Mouse (Mus musculus) gastrocnemius, postnatal 36 days (tissue): ENCODE data around the gene Olfr638. TPM values are rescaled to one million over a fixed set of nuclear protein-coding genes. Genes with fewer than 3 reads are reported as not detected.
"Not testable (repeated sequence)": the region's sequence is repeated elsewhere in the genome, so short reads cannot be mapped to it uniquely, and the experiment has no call there.

Experiments used
- DNase-seq, 2 experiments: peaks; one replicate each; pipeline ENCODE4 v3.0.0; 2022
- intact Hi-C: fragments of 180-260 bp; cut with DNase I; formaldehyde crosslinking; loops from one replicate; pipeline ENCODE4 v1.15.1; 2025
- long read RNA-seq, 2 experiments: library from polyadenylated mRNA; stranded (forward); transcript quantifications; one replicate each; pipeline ENCODE4 v2.0.0; 2021
- total RNA-seq, 2 experiments: library from RNA; stranded (reverse); gene quantifications; 2 replicates each; pipeline ENCODE4 v1.2.3; 2021

Olfr638 gene
- not detected for total RNA-seq
- long read RNA-seq, experiment 1: 0 reads
- long read RNA-seq, experiment 2: 0 reads

DNA sequence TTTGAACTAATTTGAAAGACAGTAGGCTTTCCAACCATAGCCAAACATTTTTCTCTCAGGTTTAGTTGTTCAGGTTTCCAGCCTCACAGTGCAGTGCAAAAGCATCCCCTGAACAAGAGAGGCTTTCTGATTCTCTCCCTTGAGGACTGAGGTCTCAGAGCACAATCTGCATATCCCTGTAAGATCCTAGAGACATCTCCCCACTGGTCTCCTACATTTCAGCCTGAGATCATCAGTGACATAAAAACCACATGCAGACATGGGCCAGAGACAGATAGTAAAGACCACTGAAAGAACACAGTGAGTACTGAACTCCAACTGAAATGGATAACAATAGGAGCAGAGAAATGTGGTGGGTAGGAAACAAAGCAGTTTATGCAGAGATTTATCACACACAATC lies at the start of gene Olfr638:
TSS of gene Olfr638 (plus strand) at position 301 of the 400 bp plus-strand sequence.
- no peak for DNase-seq
- intact Hi-C loops: no loop called here

DNA sequence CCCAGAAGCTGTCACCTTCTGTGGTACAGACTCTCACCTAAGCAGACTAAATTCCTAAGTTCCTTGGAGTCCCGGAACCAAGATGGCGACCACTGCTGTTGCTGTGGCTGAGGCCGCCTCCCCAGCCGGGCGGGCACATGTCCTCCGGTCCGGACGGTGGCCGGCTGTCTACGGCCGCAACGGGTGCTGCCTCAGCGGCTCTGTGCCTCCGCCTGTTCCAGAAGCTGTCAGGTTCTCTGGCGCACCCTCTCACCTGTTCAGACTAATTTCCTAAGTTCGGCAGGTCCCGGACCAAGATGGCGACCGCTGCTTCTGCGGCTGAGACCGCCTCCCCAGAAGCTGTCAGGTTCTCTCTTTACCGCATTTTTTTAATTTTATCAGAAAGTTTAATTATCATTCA lies 31.7 kb upstream of the Olfr638 start:
- intact Hi-C loops, DNase-seq: not testable (repeated sequence)

DNA sequence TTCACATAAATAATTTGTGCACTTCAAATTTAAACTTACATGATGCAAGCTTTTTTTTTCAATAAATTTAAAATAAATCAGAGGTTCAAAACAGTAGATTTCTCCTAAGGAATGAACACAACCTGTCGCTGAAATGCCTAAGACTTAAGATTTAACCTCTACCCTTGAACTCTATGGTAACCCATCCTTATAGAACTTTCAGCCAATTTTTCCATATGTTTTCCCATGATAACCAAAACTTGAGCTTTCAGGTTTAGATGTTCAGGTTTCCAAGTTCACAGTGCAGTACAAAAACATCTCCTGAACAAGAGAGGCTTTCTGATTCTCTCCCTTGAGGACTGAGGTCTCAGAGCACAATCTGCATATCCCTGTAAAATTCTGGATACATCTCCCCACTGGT lies 27.7 kb upstream of the Olfr638 start, which contains the start of gene Olfr635:
TSS of gene Olfr635 (plus strand) at position 301 of the 400 bp plus-strand sequence.
- intact Hi-C loops: no loop called here
- DNase-seq: no peak

DNA sequence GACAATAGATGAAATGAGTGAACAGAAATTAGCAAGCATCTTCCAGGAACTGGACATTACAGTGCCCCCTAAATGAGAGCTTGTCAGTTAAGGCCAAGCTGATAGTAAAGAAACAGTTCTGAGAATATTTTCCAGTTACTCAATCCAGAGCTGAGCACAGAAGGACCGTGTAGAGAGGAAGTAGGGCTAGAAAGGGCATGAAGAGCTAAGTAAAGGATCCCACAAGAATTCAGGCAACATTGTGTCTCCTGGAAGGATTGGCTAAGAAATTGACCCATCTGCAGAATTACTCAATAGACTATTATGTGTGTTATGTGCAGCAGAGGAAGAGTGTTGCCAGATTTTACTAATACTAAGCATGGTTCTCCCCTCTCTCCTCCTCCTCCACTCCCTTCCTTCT lies 26.8 kb upstream of the Olfr638 start:
- no peak for DNase-seq
- intact Hi-C loops: no loop called here

GRCm38 (mm10) chr7:103999124-103999523 lies 578 bp downstream of the Olfr638 start:
- DNase-seq: no peak
- intact Hi-C loops: no loop called here

- intact Hi-C loops: no loop called here
- no peak for DNase-seq
Observed at GRCm38 (mm10) chr7:104017203-104017602, 18.7 kb downstream of the Olfr638 start, which contains the start of gene Olfr639. Olfr639 (minus strand) TSS chr7:104017303.

DNA sequence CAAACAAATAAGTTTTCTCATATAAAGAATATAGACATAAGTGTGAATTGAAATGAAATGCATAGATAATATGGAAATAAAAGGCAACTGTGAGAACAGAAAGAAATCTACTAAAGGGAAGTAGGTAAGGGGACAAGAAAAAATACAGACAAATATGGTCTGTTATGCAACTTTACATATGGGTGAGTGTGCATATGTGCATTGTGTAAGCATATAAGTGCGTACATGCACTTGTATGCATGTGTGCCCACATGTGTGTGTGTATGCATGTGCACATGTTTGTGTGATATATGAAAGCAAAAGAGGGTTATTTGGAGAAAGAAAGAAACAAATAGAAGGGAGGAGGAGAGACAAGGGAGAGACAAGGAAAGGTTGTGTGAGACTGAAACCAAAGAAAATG lies 20.4 kb downstream of the Olfr638 start:
- intact Hi-C loops: no loop called here

DNA sequence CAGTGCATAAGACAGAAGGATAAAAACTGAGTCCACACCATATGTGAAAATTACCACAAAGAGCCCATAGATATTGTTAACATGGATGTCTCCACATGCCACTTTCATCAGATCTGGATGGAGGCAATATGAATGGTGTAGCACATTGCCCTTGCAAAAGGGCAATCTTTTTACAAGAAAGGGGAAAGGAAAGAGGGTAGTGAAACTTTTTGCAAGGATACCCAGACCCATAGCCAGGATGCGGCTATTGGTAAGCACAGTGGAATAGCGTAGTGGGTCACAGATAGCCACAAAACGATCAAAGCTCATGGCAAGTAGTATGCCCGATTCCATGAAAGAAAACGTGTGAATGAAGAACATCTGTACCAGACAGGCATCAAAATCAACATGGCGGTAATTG lies 23.1 kb downstream of the Olfr638 start:
- intact Hi-C loops: no loop called here
- DNase-seq: no peak

More for the DNA sequence above, 20.4 kb downstream of the Olfr638 start:
- no peak for DNase-seq

- no peak for DNase-seq
- intact Hi-C loops: no loop called here
Observed at GRCm38 (mm10) chr7:104025473-104025872, 26.9 kb downstream of the Olfr638 start, which contains the start of gene Olfr640. Olfr640 (minus strand) TSS chr7:104025573.

DNA sequence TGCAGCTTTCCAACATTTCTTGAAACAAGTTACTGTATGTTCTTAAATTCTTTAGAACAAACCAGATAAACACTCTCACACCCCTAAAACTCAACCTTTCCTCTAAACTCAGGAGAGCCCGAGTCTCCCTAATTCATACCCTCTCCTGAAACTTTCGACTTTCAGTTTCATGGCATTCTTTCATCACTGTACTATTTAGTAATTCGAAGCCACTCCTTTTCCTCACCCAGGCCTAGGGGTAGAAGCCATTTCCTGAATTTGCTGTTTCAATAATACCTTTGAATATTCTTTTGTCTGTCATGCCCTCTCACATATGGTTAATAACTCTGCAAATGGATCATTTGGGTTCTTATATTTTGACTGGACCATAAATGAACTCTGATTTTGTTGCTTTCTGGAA lies 28.4 kb downstream of the Olfr638 start:
- intact Hi-C loops: no loop called here
- DNase-seq: no peak

- DNase-seq: no peak
- intact Hi-C loops: no loop called here
Observed at GRCm38 (mm10) chr7:104035145-104035544, 36.6 kb downstream of the Olfr638 start, which contains the start of gene Olfr641. Olfr641 (plus strand) TSS chr7:104035445.

GRCm38 (mm10) chr7:104050745-104051144 lies 52.2 kb downstream of the Olfr638 start:
- intact Hi-C loops: no loop called here
- DNase-seq: no peak

DNA sequence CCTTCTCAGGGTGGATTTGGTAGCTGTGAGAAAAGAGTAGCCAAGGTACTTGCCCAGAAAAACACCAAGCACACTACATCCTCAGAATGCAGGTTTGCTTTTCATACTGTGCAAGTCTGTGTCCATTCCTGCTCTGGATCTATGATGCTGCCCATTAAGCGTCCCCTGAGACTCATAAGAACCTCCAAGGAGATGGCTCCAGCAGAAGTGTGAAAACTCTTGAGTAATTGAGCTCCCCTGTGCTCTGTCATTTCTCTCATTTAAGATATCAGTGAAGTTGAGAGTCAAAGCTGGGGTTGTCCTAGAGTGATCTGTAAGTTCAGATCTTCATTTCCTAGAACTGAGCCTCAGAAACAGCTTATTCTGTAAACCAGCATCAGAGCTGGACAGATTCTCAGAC lies 54.0 kb downstream of the Olfr638 start, which contains the start of gene Olfr642:
TSS of gene Olfr642 (minus strand) at position 101 of the 400 bp plus-strand sequence.
- intact Hi-C loops: no loop called here
- DNase-seq: no peak

Other genes starting within 250 kb of the Olfr638 start
- not detected for gene Olfr630, start 241.4 kb upstream of the Olfr638 start, total RNA-seq
- gene Olfr69, start 227.2 kb upstream of the Olfr638 start, total RNA-seq: not detected
- gene Olfr68, start 219.0 kb upstream of the Olfr638 start, total RNA-seq: not detected
- not detected for gene Olfr67, start 206.9 kb upstream of the Olfr638 start, total RNA-seq
- 10 to 100 TPM; 28.4 to 35.6 TPM for gene Hbb-bt, start 184.8 kb upstream of the Olfr638 start, total RNA-seq
- 100 to 1,000 TPM; 266 to 399 TPM for gene Hbb-bs, start 170.7 kb upstream of the Olfr638 start, total RNA-seq
- not detected for gene Hbb-bh2, start 158.2 kb upstream of the Olfr638 start, total RNA-seq
- gene Hbb-bh1, start 155.6 kb upstream of the Olfr638 start, total RNA-seq: not detected
- gene Hbb-y, start 145.5 kb upstream of the Olfr638 start, total RNA-seq: not detected
- not detected for gene Olfr66, start 112.5 kb upstream of the Olfr638 start, total RNA-seq
- gene Olfr64, start 104.3 kb upstream of the Olfr638 start, total RNA-seq: not detected
- gene Olfr65, start 95.3 kb upstream of the Olfr638 start, total RNA-seq: not detected
- not detected for gene Olfr631, start 69.9 kb upstream of the Olfr638 start, total RNA-seq
- gene Olfr632, start 64.4 kb upstream of the Olfr638 start, total RNA-seq: not detected
- not detected for gene Olfr633, start 54.3 kb upstream of the Olfr638 start, total RNA-seq
- gene Olfr635, start 27.6 kb upstream of the Olfr638 start, total RNA-seq: not detected
- gene Olfr639, start 18.6 kb downstream of the Olfr638 start, total RNA-seq: not detected
- gene Olfr640, start 26.8 kb downstream of the Olfr638 start, total RNA-seq: not detected
- not detected for gene Olfr641, start 36.7 kb downstream of the Olfr638 start, total RNA-seq
- gene Olfr642, start 53.9 kb downstream of the Olfr638 start, total RNA-seq: not detected
- gene 4930516K23Rik, start 62.7 kb downstream of the Olfr638 start, total RNA-seq: not detected
- not detected for gene Olfr644, start 73.1 kb downstream of the Olfr638 start, total RNA-seq
- gene Olfr645, start 86.7 kb downstream of the Olfr638 start, total RNA-seq: not detected
- gene Olfr646, start 106.1 kb downstream of the Olfr638 start, total RNA-seq: not detected
- not detected for gene Ubqln5, start 131.1 kb downstream of the Olfr638 start, total RNA-seq
- gene Olfr643, start 138.7 kb downstream of the Olfr638 start, total RNA-seq: not detected
- not detected for gene Ubqln3, start 144.5 kb downstream of the Olfr638 start, total RNA-seq
- gene Ubqlnl, start 151.8 kb downstream of the Olfr638 start, total RNA-seq: not detected
- gene Olfm5, start 166.1 kb downstream of the Olfr638 start, total RNA-seq: not detected
- gene Olfr648, start 184.6 kb downstream of the Olfr638 start, total RNA-seq: not detected
- not detected for gene Olfr649, start 197.2 kb downstream of the Olfr638 start, total RNA-seq
- gene Trim6, start 220.0 kb downstream of the Olfr638 start, total RNA-seq: under 1 TPM in 1 of 2 experiments, not detected in 1; 0.20 TPM
- 1 to 10 TPM in 1 of 2 experiments, under 1 TPM in 1; 0.67 to 1.4 TPM for gene Trim34a, start 245.7 kb downstream of the Olfr638 start, total RNA-seq